Mouse (Mus musculus): ENCODE data around the gene Slc8a1.

Gene Slc8a1

DNA sequence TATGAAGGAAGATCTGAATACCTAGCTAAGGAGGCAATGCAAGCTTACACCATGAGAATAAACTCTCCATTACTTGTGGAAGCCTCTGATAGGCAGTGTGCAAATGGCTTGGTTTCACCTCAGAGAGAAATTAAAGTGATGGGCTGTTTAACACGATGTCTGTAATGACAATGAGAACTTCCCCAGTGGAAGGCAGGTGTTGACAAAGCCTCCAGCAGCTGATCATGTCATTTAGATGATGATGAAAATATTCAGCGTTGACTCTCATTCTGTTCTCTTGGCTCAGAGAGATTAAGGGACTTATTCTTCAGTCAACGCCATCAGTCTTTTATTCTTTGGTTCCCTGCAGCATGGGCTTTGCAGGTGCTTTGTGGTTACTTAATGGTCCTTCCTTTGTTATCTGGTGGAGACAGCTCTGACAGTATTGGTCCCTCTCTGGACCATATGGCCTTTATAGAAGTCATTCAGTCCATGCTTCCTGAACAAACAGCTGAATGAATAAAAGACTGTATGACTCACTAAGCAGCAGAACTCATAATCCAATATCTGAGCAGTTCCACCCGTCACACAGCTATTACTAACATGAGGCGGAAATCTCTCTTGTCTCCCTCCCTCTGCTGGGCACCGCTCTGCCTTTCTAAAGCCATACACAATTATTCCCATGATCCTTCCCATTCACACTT lies 184.0 kb downstream of the Slc8a1 start:
- DNase-seq (ENCODE audit: low read depth): no peak

GRCm38 (mm10) chr17:81551856-81552635 lies 186.1 kb downstream of the Slc8a1 start:
- DNase-seq (ENCODE audit: low read depth): no peak

GRCm38 (mm10) chr17:81550864-81551263 lies 187.3 kb downstream of the Slc8a1 start:
- DNase-seq (ENCODE audit: low read depth): no peak

GRCm38 (mm10) chr17:81548016-81548415 lies 190.2 kb downstream of the Slc8a1 start:
- no peak for DNase-seq (ENCODE audit: low read depth)

DNA sequence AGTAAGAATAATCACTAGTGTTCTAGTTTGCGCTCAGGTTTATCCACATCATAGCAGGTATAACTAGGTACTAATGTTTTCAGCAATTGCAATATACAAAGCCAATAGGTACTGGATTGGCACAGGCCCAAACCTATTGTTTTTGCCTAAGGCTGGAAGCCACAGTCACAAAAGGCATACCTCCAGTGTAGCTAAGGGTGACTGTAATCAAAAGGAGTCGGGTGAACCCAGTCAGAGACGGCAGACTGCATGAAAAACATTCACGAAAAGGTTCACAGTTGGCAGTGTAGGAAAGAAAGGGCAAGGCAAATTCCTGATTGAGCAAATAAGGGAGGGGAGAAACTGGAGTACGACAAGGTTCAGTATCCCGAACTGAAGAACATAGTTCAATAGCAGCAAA lies 191.7 kb downstream of the Slc8a1 start:
- DNase-seq (ENCODE audit: low read depth): no peak

GRCm38 (mm10) chr17:81546012-81546411 lies 192.2 kb downstream of the Slc8a1 start:
- DNase-seq (ENCODE audit: low read depth): no peak

DNA sequence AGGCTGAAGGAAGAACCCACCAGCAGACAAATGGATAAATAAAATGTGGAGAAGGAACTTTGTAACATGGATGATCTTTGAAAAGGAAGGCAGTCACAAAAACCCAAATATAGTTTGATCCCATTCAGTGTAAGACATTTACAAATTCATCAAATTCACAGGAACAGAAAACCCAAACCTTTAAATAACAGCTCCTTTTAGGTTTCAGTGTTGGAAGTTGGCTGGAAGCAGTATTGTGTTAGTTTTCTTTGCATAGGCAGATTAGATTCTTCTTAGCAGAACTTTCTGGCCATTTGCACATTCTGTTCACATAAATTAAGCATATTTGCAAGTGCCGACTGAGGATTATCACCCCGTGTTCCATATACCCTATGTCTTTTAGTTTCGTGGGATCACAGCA lies 193.3 kb downstream of the Slc8a1 start:
- no peak for DNase-seq (ENCODE audit: low read depth)

GRCm38 (mm10) chr17:81542313-81543185 lies 195.6 kb downstream of the Slc8a1 start:
- no peak for DNase-seq (ENCODE audit: low read depth)

DNA sequence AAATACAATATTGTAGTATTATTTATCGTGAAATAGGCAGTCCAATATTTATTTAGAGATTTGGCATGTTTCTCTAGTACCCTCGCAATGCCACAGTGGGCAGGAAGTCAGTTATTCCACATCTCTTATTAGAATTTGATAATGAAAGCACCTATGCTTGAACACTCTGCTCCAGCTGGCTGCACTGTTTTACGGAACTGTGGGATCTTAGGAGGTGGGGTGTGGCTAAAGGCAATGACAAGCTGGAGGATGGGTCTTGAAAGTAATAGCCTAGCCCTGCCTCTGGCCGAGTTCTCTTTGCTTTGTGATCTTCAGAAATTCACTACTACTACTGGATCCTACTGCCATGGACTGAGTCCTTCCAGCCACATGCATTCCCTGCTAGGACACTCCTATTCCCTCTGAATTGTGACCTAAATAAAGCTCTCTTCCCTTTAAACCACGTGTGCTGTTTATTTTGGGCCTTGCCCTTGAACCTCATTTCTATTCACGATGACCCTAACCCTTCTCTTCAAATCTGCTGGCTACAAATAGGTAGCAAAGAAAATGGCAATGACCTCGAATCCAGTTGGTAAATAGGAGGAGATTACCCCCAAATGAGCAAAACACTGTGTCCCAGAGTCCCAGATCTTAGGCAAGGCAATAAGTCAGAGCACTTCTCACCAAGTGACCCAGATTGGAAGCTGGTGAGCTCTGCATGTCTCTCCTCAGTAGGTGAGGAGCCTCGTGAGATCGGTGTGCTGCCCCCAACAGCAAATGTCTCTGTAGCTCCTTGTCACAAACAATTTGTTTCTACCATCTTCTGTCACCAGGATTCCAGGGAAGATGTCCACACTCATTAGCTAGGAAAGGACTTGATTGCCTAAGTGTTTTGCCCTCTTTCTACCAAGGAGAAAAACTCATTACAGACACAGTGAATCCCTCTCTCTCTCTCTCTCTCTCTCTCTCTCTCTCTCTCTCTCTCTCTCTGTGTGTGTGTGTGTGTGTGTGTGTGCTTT lies 199.7 kb downstream of the Slc8a1 start:
- DNase-seq (ENCODE audit: low read depth): no peak

GRCm38 (mm10) chr17:81536093-81536492 lies 202.1 kb downstream of the Slc8a1 start:
- no peak for DNase-seq (ENCODE audit: low read depth)

DNA sequence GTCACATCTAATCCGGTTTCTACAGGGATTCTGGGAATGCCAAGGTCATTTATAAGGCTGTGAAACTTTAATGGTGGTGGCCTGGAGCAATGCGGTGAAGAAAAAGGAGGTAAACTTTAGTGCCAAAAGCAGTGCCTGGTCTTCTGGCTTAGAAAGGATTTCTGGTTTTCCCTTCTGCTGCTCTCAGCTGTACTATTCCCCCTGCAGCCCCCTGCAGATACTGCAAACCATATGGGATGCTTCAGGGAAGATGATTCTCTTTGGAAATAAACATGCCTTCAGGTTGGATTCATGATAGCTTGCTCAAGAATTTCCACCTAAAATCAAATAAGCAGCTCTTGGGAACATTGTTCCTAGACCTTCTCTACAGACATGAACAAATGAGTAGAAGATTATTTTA lies 208.3 kb downstream of the Slc8a1 start:
- DNase-seq (ENCODE audit: low read depth): no peak

DNA sequence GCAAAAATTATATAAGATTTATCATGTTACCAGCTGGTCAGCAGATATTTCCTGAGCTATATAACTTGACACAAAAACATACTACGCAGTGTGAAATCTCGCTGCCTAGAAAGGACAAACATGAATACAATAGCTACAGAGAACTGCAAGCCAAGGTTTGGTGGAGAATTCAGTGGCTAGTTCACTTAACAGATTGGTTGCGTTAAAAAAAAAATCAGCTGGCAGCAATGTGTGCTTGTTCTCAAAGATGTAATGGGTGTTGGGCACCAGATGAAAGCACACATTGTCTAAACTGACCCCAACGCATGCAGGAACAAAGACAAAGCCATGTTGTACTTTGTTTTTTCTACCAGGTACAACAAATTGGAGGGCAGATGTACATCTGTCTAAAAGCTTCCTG lies 209.2 kb downstream of the Slc8a1 start:
- no peak for DNase-seq (ENCODE audit: low read depth)

DNA sequence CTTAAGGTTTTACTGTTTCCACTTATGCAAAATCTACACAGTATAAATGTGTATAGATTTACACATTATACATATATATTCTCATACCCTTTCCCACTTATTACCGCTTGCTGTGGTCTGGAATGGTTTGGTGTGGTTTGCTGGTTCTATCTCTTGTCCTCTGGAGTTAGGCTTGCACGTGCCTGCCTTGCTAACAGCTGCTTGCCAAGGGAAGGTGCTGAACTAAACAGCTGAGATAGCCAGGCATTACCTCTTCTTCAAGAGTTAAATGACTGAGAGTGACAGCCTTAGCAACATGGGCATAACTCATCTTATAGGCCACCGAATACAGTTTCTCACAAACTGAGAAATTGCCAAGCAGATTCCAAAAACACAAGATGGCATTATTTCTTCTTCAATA lies 211.7 kb downstream of the Slc8a1 start:
- no peak for DNase-seq (ENCODE audit: low read depth)

- no peak for DNase-seq (ENCODE audit: low read depth)
These were observed 213.4 kb downstream of the Slc8a1 start for GRCm38 (mm10) chr17:81524826-81525225.

DNA sequence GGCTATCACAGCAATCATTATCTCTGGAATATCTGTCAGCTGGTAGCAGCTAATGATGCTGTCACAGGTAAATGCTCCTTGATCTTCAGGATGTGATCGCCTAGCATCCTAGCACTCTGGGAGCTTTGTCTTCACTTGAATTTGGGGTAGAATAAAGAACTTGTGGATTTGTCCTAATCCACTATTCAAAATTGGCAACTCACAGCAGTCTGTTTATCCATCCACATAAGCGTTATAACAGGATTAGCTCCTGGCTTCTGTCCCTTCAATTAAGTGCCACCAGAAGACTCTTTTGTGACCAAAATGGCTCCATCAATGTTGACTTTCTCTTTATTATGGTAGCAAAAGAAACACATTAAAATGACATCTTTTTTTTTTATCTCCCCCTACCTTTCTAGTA lies 214.2 kb downstream of the Slc8a1 start:
- no peak for DNase-seq (ENCODE audit: low read depth)

GRCm38 (mm10) chr17:81518316-81519025 lies 219.7 kb downstream of the Slc8a1 start:
- no peak for DNase-seq (ENCODE audit: low read depth)

- no peak for DNase-seq (ENCODE audit: low read depth)
These were observed 222.0 kb downstream of the Slc8a1 start for GRCm38 (mm10) chr17:81516155-81516554.

DNA sequence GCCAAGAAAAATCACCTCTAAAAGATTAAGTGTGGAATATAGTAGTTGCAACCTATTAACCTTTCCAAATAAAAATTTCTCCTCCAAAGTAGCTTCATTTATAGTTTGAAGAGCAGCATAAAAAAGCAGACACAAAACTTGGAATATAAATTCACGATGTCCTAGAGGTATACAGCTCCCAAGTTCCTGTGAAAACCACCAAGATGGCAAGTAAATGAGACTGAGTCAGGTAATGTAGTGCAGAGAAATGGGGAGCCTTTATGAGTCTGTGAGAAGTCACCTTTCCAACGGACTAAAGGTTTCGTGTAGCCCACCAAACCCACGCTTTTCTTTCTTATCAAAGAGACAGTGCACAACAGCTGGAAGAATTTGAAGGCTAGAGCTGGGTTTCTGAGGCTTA lies 224.2 kb downstream of the Slc8a1 start:
- DNase-seq (ENCODE audit: low read depth): no peak

DNA sequence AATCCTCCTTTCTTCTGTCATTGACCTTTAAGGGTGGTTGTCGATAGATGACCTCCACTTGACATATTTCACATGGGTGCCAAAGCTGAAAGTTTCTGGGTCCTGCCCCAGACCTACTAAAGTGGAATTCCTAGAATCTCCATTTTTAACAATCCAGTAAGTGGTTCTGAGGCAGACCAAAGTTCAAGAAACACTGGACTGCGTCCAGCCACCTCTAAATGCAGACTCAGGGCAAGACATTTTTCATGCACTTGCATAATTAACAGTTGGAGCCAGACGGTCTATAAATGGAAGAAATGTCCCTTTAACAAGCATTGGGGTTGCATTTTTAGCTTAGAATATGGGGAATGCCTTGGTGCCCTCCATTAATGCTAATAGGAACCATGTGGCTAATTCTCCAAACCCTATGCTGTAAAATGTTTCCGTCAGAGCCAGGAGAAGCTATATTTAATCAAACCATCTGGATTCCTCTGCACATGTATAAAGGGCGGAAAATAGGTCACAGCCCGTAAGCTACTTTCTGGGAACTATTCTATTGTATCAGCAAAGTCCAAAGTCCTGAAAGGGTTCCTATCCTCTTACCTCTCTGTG lies 224.7 kb downstream of the Slc8a1 start:
- DNase-seq (ENCODE audit: low read depth): no peak

DNA sequence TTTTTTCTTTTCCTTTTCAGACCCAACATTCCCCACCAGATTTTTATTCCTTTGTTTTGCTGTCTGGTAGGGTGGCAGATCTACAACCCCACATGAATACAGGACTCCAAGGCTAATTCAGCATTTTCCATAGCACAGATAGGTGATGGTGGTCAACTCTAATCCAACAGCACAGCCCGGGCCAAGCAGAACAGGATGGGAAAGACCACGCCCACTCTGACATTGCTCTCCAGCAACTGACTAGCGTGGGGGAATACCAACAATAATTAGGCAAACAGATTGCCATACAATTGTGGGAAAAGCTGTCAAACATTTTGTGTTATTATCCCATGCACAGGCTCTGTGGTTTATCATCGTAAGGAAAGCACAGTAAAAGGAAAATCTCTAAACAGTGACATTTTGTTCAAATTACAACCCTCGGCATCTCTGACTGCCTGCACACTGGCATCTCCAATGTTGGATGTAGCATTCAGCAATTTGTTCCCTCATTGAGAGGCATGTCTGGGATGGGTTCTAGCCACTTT lies 233.0 kb downstream of the Slc8a1 start:
- no peak for DNase-seq (ENCODE audit: low read depth)
